Mouse (Mus musculus): Measurements from ENCODE around the gene Npvf. TPM values are rescaled to one million over a fixed set of nuclear protein-coding genes. Genes with fewer than 3 reads are reported as not detected.
"Not testable (repeated sequence)": the region's sequence is repeated elsewhere in the genome, so short reads cannot be mapped to it uniquely, and the experiment has no call there.

The Npvf gene
- polyA plus RNA-seq, 1 experiment from 2014 or later: not detected

GRCm38 (mm10) chr6:50639656-50640055 is 14.6 kb downstream of the Npvf start:
- Histone ChIP-seq H3K27ac (ENCODE audit: poor library complexity, severe bottlenecking) (no peak overlapping the region), H3K4me3 (no peak overlapping the region), H3K36me3 (no peaks in the 10 kb centered on the region), H3K4me1 (replicated peaks) (peaks cover 7% of the 10 kb centered on the region; the same call in 1 of the 2 replicates), H3K27me3 (replicated peaks) (no peaks in the 10 kb centered on the region), H3K9ac (no peak overlapping the region), H3K4me2 (no peak overlapping the region), H3K9me3 (replicated peaks) (peaks cover 5% of the 10 kb centered on the region; the same call in 1 of the 2 replicates)
- 23% methylated on average over 2 of the region's 2 CpGs for WGBS
- no peak for ATAC-seq (ENCODE audit: insufficient number of reproducible peaks, low FRiP score)

GRCm38 (mm10) chr6:50626170-50626569 is 28.1 kb downstream of the Npvf start:
- not testable (repeated sequence) for H3K9me3 ChIP-seq (replicated peaks); H3K4me1 ChIP-seq (replicated peaks); ATAC-seq (ENCODE audit: insufficient number of reproducible peaks, low FRiP score); H3K27ac ChIP-seq (ENCODE audit: poor library complexity, severe bottlenecking); H3K4me2 ChIP-seq; H3K36me3 ChIP-seq; H3K9ac ChIP-seq; H3K4me3 ChIP-seq; H3K27me3 ChIP-seq (replicated peaks)
- 72% methylated on average over 2 of the region's 2 CpGs for WGBS

DNA sequence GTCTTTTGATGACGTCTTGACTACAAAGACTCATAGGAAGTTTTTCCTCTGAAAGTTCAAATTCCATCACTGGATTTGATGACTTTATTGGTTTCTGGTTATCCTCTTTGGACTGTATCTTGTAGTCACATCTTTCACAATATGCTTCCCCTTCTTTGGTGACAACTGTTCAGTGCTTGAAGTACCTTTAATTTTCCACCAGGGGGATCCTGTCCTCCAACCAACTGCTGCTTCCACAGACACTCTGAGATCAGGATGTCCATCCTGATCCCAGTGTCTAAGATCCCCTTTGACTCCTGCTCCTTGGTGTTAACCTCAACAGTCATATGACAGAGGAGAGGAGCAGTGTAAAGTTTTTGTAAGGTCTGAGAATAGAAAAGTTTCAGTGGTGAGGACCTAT is 36.0 kb downstream of the Npvf start:
- not testable (repeated sequence) for H3K9me3 ChIP-seq (replicated peaks); H3K4me2 ChIP-seq; ATAC-seq (ENCODE audit: insufficient number of reproducible peaks, low FRiP score); H3K4me3 ChIP-seq; H3K27ac ChIP-seq (ENCODE audit: poor library complexity, severe bottlenecking); H3K9ac ChIP-seq; H3K27me3 ChIP-seq (replicated peaks); H3K36me3 ChIP-seq; H3K4me1 ChIP-seq (replicated peaks)
- 73% methylated on average over 1 of the region's 1 CpGs for WGBS

- no peak overlapping the region for H3K4me3 ChIP-seq
- no peak overlapping the region for H3K4me2 ChIP-seq
- H3K27me3 ChIP-seq (replicated peaks): peaks cover 4% of the 10 kb centered on the region; the same call in 1 of the 2 replicates
- WGBS: 27% methylated on average over 4 of the region's 4 CpGs
- ATAC-seq (ENCODE audit: insufficient number of reproducible peaks, low FRiP score): no peak
- H3K36me3 ChIP-seq: no peaks in the 10 kb centered on the region
- H3K9me3 ChIP-seq (replicated peaks): no peaks in the 10 kb centered on the region
- H3K27ac ChIP-seq (ENCODE audit: poor library complexity, severe bottlenecking): no peak overlapping the region
- no peak overlapping the region for H3K9ac ChIP-seq
- H3K4me1 ChIP-seq (replicated peaks): peaks cover 18% of the 10 kb centered on the region
Observed at GRCm38 (mm10) chr6:50601620-50602019, 52.6 kb downstream of the Npvf start.

Other genes with a start within 250 kb of the Npvf start
- gene Osbpl3, start 198.2 kb downstream of the Npvf start, polyA plus RNA-seq (2016; fragmentation: Nextera tagmentation; extraction: Ambion mirVana): 15.5 and 18.5 TPM in 2 replicates
- 176 and 183 TPM in 2 replicates for gene Cycs, start 87.9 kb downstream of the Npvf start, polyA plus RNA-seq (2016; fragmentation: Nextera tagmentation; extraction: Ambion mirVana)
- gene 4921507P07Rik, start 57.8 kb downstream of the Npvf start, polyA plus RNA-seq (2016; fragmentation: Nextera tagmentation; extraction: Ambion mirVana): 0.26 and 0.53 TPM in 2 replicates

Measured in heart, embryonic 12.5 days (tissue).